Mouse (Mus musculus) gastrocnemius, postnatal 36 days (tissue): Measurements from ENCODE around the gene Gm45618. TPM values are rescaled to one million over a fixed set of nuclear protein-coding genes. Genes with fewer than 3 reads are reported as not detected.

Source experiments
- DNase-seq, 2 experiments: peaks; one replicate each; pipeline ENCODE4 v3.0.0; 2022
- intact Hi-C: fragments of 180-260 bp; cut with DNase I; formaldehyde crosslinking; loops from one replicate; pipeline ENCODE4 v1.15.1; 2025
- total RNA-seq, 2 experiments: library from RNA; stranded (reverse); gene quantifications; 2 replicates each; pipeline ENCODE4 v1.2.3; 2021

Gene Gm45618
- total RNA-seq, 2 experiments from 2014 or later, result not detected

GRCm38 (mm10) chr7:142074146-142074886 is 46.2 kb downstream of the Gm45618 start:
- intact Hi-C loops, result no loop called here
- DNase-seq, result no peak

DNA sequence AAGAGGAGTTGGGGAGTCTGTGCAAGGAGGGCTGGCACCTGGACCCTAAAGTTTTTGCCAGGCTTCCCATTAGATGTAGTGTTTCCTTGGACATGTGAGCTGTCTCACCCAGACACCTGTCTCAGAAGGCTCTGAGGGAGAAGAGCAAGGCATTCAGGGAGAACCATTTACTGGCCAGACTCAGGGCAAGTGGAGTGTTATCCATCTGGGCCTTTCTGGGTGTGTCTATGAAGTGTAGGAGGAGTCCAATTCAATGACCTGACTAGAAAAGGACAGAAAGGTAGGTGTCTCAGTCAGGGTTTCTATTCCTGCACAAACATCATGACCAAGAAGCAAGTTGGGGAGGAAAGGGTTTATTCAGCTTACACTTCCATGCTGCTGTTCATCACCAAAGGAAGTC is 48.8 kb downstream of the Gm45618 start:
- DNase-seq, result no peak
- intact Hi-C loops, result loop anchor here (1.0 kb wide), 1 partner anchor 26 kb away; no protein-coding TSS in a partner anchor

GRCm38 (mm10) chr7:142071212-142071578 is 49.3 kb downstream of the Gm45618 start:
- intact Hi-C loops, result loop anchor here (1.0 kb wide), 1 partner anchor 26 kb away; no protein-coding TSS in a partner anchor
- no peak for DNase-seq

GRCm38 (mm10) chr7:142070458-142071211 is 49.9 kb downstream of the Gm45618 start:
- peak; percentile 65 for DNase-seq
- intact Hi-C loops, result loop anchor here (1.0 kb wide), 1 partner anchor 27 kb away; no protein-coding TSS in a partner anchor

Other genes with a start within 250 kb of the Gm45618 start
- gene Tollip, start 202.2 kb downstream of the Gm45618 start, total RNA-seq, result 10 to 100 TPM; 26.0 to 31.0 TPM
- gene Brsk2, start 171.0 kb downstream of the Gm45618 start, total RNA-seq, result under 1 TPM; 0.10 to 0.37 TPM
- gene Mob2, start 59.7 kb downstream of the Gm45618 start, total RNA-seq, result 10 to 100 TPM; 40.2 to 43.7 TPM
- 10 to 100 TPM; 32.5 to 43.4 TPM for gene Dusp8, start 24.9 kb downstream of the Gm45618 start, total RNA-seq
- not detected for gene Gm39115, start 15.3 kb upstream of the Gm45618 start, total RNA-seq
- gene Gm45337, start 23.9 kb upstream of the Gm45618 start, total RNA-seq, result not detected
- not detected for gene Gm29735, start 36.4 kb upstream of the Gm45618 start, total RNA-seq
- gene Gm4553, start 45.0 kb upstream of the Gm45618 start, total RNA-seq, result not detected
- gene Krtap5-2, start 55.3 kb upstream of the Gm45618 start, total RNA-seq, result not detected
- not detected for gene Gm10153, start 69.7 kb upstream of the Gm45618 start, total RNA-seq
- gene Krtap5-3, start 80.6 kb upstream of the Gm45618 start, total RNA-seq, result not detected
- not detected for gene Gm7579, start 91.1 kb upstream of the Gm45618 start, total RNA-seq
- gene Krtap5-5, start 109.2 kb upstream of the Gm45618 start, total RNA-seq, result not detected
- gene Gm40460, start 120.3 kb upstream of the Gm45618 start, total RNA-seq, result not detected
- gene Gm2431, start 137.6 kb upstream of the Gm45618 start, total RNA-seq, result not detected
- not detected for gene Gm4559, start 153.6 kb upstream of the Gm45618 start, total RNA-seq
- gene Krtap5-1, start 176.4 kb upstream of the Gm45618 start, total RNA-seq, result not detected
- gene Krtap5-4, start 182.8 kb upstream of the Gm45618 start, total RNA-seq, result not detected